Mouse (Mus musculus): ENCODE results near the gene Marc2. TPM values are rescaled to one million over a fixed set of nuclear protein-coding genes. Genes with fewer than 3 reads are reported as not detected.

Gene Marc2
- polyA plus RNA-seq, 1 experiment from 2014 or later: 114 TPM

GRCm38 (mm10) chr1:184827175-184827701, 19.0 kb downstream of the Marc2 start:
- WGBS: 34% methylated on average over 23 of the region's 23 CpGs
- peak overlapping the region; percentile 24; the same call in 1 of the 2 replicates for H3K9ac ChIP-seq (ENCODE audit: low read depth, low read length)
- ATAC-seq (ENCODE audit: low FRiP score) (no peak), DNase-seq (ENCODE audit: low spot score) (peak; percentile 19)
- no peak overlapping the region for H3K27ac ChIP-seq (ENCODE audit: low read depth, low read length)
- H3K4me3 ChIP-seq (ENCODE audit: low read depth, low read length): no peak overlapping the region; the same call in 1 of the 2 replicates
- H3K27me3 ChIP-seq (ENCODE audit: control insufficient read depth, insufficient read depth, low read length): no peaks in the 10 kb centered on the region
- no peaks in the 10 kb centered on the region for H3K4me1 ChIP-seq (replicated peaks; ENCODE audit: control insufficient read depth, insufficient read depth, low read length)
- no peaks in the 10 kb centered on the region for H3K9me3 ChIP-seq (ENCODE audit: control insufficient read depth, low read length)
- 0 out of 2 replicates have a peak, but pooled peaks cover 2% of the 10 kb centered on the region for H3K36me3 ChIP-seq (ENCODE audit: control insufficient read depth, insufficient read depth, low read length)
- peak overlapping the region; percentile 26 for H3K4me2 ChIP-seq (replicated peaks; ENCODE audit: low read depth, low read length)

GRCm38 (mm10) chr1:184825093-184825492, 21.2 kb downstream of the Marc2 start:
- H3K9me3 ChIP-seq (ENCODE audit: control insufficient read depth, low read length): no peaks in the 10 kb centered on the region
- no peak overlapping the region for H3K4me2 ChIP-seq (replicated peaks; ENCODE audit: low read depth, low read length)
- ATAC-seq (ENCODE audit: low FRiP score): peak; percentile 53; the same call in 1 of the 2 replicates
- no peak overlapping the region for H3K4me3 ChIP-seq (ENCODE audit: low read depth, low read length)
- no peak overlapping the region for H3K27ac ChIP-seq (ENCODE audit: low read depth, low read length)
- H3K4me1 ChIP-seq (replicated peaks; ENCODE audit: control insufficient read depth, insufficient read depth, low read length): no peaks in the 10 kb centered on the region
- H3K9ac ChIP-seq (ENCODE audit: low read depth, low read length): no peak overlapping the region
- 26% methylated on average over 11 of the region's 11 CpGs for WGBS
- peak; percentile 82 for DNase-seq (ENCODE audit: low spot score)
- H3K36me3 ChIP-seq (ENCODE audit: control insufficient read depth, insufficient read depth, low read length): no peaks in the 10 kb centered on the region
- H3K27me3 ChIP-seq (ENCODE audit: control insufficient read depth, insufficient read depth, low read length): no peaks in the 10 kb centered on the region

- no peaks in the 10 kb centered on the region for H3K9me3 ChIP-seq (ENCODE audit: control insufficient read depth, low read length)
- H3K36me3 ChIP-seq (ENCODE audit: control insufficient read depth, insufficient read depth, low read length): no peaks in the 10 kb centered on the region
- H3K27ac ChIP-seq (ENCODE audit: low read depth, low read length): no peak overlapping the region
- H3K9ac ChIP-seq (ENCODE audit: low read depth, low read length): no peak overlapping the region
- no peaks in the 10 kb centered on the region for H3K4me1 ChIP-seq (replicated peaks; ENCODE audit: control insufficient read depth, insufficient read depth, low read length)
- DNase-seq (ENCODE audit: low spot score) (peak; percentile 96), ATAC-seq (ENCODE audit: low FRiP score) (peak; percentile 83)
- WGBS: 3% methylated on average over 12 of the region's 12 CpGs
- H3K27me3 ChIP-seq (ENCODE audit: control insufficient read depth, insufficient read depth, low read length): no peaks in the 10 kb centered on the region
- no peak overlapping the region for H3K4me3 ChIP-seq (ENCODE audit: low read depth, low read length)
- no peak overlapping the region for H3K4me2 ChIP-seq (replicated peaks; ENCODE audit: low read depth, low read length)
Observed at GRCm38 (mm10) chr1:184824439-184824851, 21.8 kb downstream of the Marc2 start.

- Histone ChIP-seq H3K4me1 (replicated peaks; ENCODE audit: control insufficient read depth, insufficient read depth, low read length) (no peaks in the 10 kb centered on the region), H3K27me3 (ENCODE audit: control insufficient read depth, insufficient read depth, low read length) (no peaks in the 10 kb centered on the region), H3K4me3 (ENCODE audit: low read depth, low read length) (no peak overlapping the region), H3K36me3 (ENCODE audit: control insufficient read depth, insufficient read depth, low read length) (no peaks in the 10 kb centered on the region), H3K9ac (ENCODE audit: low read depth, low read length) (no peak overlapping the region), H3K27ac (ENCODE audit: low read depth, low read length) (no peak overlapping the region), H3K4me2 (replicated peaks; ENCODE audit: low read depth, low read length) (0 out of 2 replicates have a peak overlapping the region, but pooled peaks have one; percentile 11), H3K9me3 (ENCODE audit: control insufficient read depth, low read length) (no peaks in the 10 kb centered on the region)
- ATAC-seq (ENCODE audit: low FRiP score): peak; percentile 53; the same call in 1 of the 2 replicates
- peak; percentile 35 for DNase-seq (ENCODE audit: low spot score)
- WGBS: 11% methylated on average over 11 of the region's 11 CpGs
Observed at GRCm38 (mm10) chr1:184822678-184823077, 23.6 kb downstream of the Marc2 start.

GRCm38 (mm10) chr1:184817768-184818167, 28.5 kb downstream of the Marc2 start:
- ATAC-seq (ENCODE audit: low FRiP score): no peak

GRCm38 (mm10) chr1:184811716-184812250, 34.5 kb downstream of the Marc2 start:
- Histone ChIP-seq H3K4me3 (ENCODE audit: low read depth, low read length) (no peak overlapping the region), H3K4me2 (replicated peaks; ENCODE audit: low read depth, low read length) (no peak overlapping the region), H3K9me3 (ENCODE audit: control insufficient read depth, low read length) (no peaks in the 10 kb centered on the region), H3K27ac (ENCODE audit: low read depth, low read length) (no peak overlapping the region), H3K4me1 (replicated peaks; ENCODE audit: control insufficient read depth, insufficient read depth, low read length) (peaks cover 3% of the 10 kb centered on the region; the same call in 1 of the 2 replicates), H3K36me3 (ENCODE audit: control insufficient read depth, insufficient read depth, low read length) (no peaks in the 10 kb centered on the region; the same call in 1 of the 2 replicates), H3K9ac (ENCODE audit: low read depth, low read length) (no peak overlapping the region), H3K27me3 (ENCODE audit: control insufficient read depth, insufficient read depth, low read length) (peaks cover 8% of the 10 kb centered on the region)
- no peak for DNase-seq (ENCODE audit: low spot score)
- WGBS: 68% methylated on average over 8 of the region's 8 CpGs
- no peak for ATAC-seq (ENCODE audit: low FRiP score)

More at GRCm38 (mm10) chr1:184817768-184818167, 28.5 kb downstream of the Marc2 start:
- H3K27me3 ChIP-seq (ENCODE audit: control insufficient read depth, insufficient read depth, low read length): no peaks in the 10 kb centered on the region
- H3K36me3 ChIP-seq (ENCODE audit: control insufficient read depth, insufficient read depth, low read length): no peaks in the 10 kb centered on the region; the same call in 1 of the 2 replicates
- WGBS: 86% methylated on average over 6 of the region's 6 CpGs
- H3K4me2 ChIP-seq (replicated peaks; ENCODE audit: low read depth, low read length): no peak overlapping the region
- no peak overlapping the region for H3K9ac ChIP-seq (ENCODE audit: low read depth, low read length)
- DNase-seq (ENCODE audit: low spot score): no peak
- H3K4me3 ChIP-seq (ENCODE audit: low read depth, low read length): no peak overlapping the region
- no peak overlapping the region for H3K27ac ChIP-seq (ENCODE audit: low read depth, low read length)
- H3K4me1 ChIP-seq (replicated peaks; ENCODE audit: control insufficient read depth, insufficient read depth, low read length): no peaks in the 10 kb centered on the region
- H3K9me3 ChIP-seq (ENCODE audit: control insufficient read depth, low read length): no peaks in the 10 kb centered on the region

- no peaks in the 10 kb centered on the region; the same call in 1 of the 2 replicates for H3K36me3 ChIP-seq (ENCODE audit: control insufficient read depth, insufficient read depth, low read length)
- DNase-seq (ENCODE audit: low spot score): peak; percentile 35
Observed at GRCm38 (mm10) chr1:184810780-184811575, 35.3 kb downstream of the Marc2 start, which contains the start of gene Marc1. Gene Marc1 (minus strand): TSS chr1:184811313.

GRCm38 (mm10) chr1:184809578-184810001, 36.7 kb downstream of the Marc2 start:
- Histone ChIP-seq H3K27ac (ENCODE audit: low read depth, low read length) (no peak overlapping the region; the same call in 1 of the 2 replicates), H3K27me3 (ENCODE audit: control insufficient read depth, insufficient read depth, low read length) (peaks cover 8% of the 10 kb centered on the region)
- no peak for DNase-seq (ENCODE audit: low spot score)

More at GRCm38 (mm10) chr1:184810780-184811575, 35.3 kb downstream of the Marc2 start, which contains the start of gene Marc1:
- Histone ChIP-seq H3K27ac (ENCODE audit: low read depth, low read length) (no peak within 1 kb of the TSS), H3K27me3 (ENCODE audit: control insufficient read depth, insufficient read depth, low read length) (peaks cover 8% of the 10 kb centered on the region), H3K9ac (ENCODE audit: low read depth, low read length) (peak within 1 kb of the TSS; percentile 44; the same call in 1 of the 2 replicates), H3K4me1 (replicated peaks; ENCODE audit: control insufficient read depth, insufficient read depth, low read length) (peaks cover 3% of the 10 kb centered on the region; the same call in 1 of the 2 replicates), H3K9me3 (ENCODE audit: control insufficient read depth, low read length) (no peaks in the 10 kb centered on the region), H3K4me3 (ENCODE audit: low read depth, low read length) (peak within 1 kb of the TSS; percentile 25), H3K4me2 (replicated peaks; ENCODE audit: low read depth, low read length) (peak within 1 kb of the TSS; percentile 62)
- peak; percentile 61 for ATAC-seq (ENCODE audit: low FRiP score)
- 7% methylated on average over 52 of the region's 52 CpGs for WGBS

More at GRCm38 (mm10) chr1:184809578-184810001, 36.7 kb downstream of the Marc2 start:
- no peak overlapping the region for H3K4me2 ChIP-seq (replicated peaks; ENCODE audit: low read depth, low read length)
- H3K9ac ChIP-seq (ENCODE audit: low read depth, low read length): no peak overlapping the region
- 76% methylated on average over 6 of the region's 6 CpGs for WGBS
- ATAC-seq (ENCODE audit: low FRiP score): no peak
- peaks cover 3% of the 10 kb centered on the region; the same call in 1 of the 2 replicates for H3K4me1 ChIP-seq (replicated peaks; ENCODE audit: control insufficient read depth, insufficient read depth, low read length)
- H3K36me3 ChIP-seq (ENCODE audit: control insufficient read depth, insufficient read depth, low read length): no peaks in the 10 kb centered on the region; the same call in 1 of the 2 replicates
- H3K9me3 ChIP-seq (ENCODE audit: control insufficient read depth, low read length): no peaks in the 10 kb centered on the region
- H3K4me3 ChIP-seq (ENCODE audit: low read depth, low read length): no peak overlapping the region

All from hindbrain, embryonic 11.5 days (tissue).